Mouse (Mus musculus) heart, embryonic 12.5 days (tissue): Measurements from ENCODE around the gene Utp20. TPM values are rescaled to one million over a fixed set of nuclear protein-coding genes. Genes with fewer than 3 reads are reported as not detected.
A peak's percentile ranks its signal among the peaks of the same experiment; 100 is the strongest.
"Not testable (repeated sequence)": the region's sequence is repeated elsewhere in the genome, so short reads cannot be mapped to it uniquely, and the experiment has no call there.

ENCODE experiments used
- ATAC-seq: fragments of 200-750 bp; cut with Nextera tagmentation; 2 replicates; pipeline ENCODE4 v1.8.0; 2017; ENCODE audit warnings: moderate TSS enrichment, moderate library complexity; ENCODE audit not compliant: insufficient number of reproducible peaks, low FRiP score
- H3K27ac ChIP-seq: fragments of 300-500 bp; sonication (generic); 2 replicates; pipeline ENCODE4 v1.5.1; 2016; ENCODE audit warnings: mild to moderate bottlenecking, moderate library complexity; ENCODE audit not compliant: poor library complexity, severe bottlenecking
- H3K27me3 ChIP-seq: fragments of 300-500 bp; sonication (generic); replicated peaks from 2 replicates; pipeline ENCODE4 v1.6.1; 2016; ENCODE audit warnings: mild to moderate bottlenecking, moderate library complexity
- H3K36me3 ChIP-seq: fragments of 300-500 bp; sonication (generic); 2 replicates; pipeline ENCODE4 v1.6.1; 2016; ENCODE audit warnings: mild to moderate bottlenecking, moderate library complexity
- H3K4me1 ChIP-seq: fragments of 300-500 bp; sonication (generic); replicated peaks from 2 replicates; pipeline ENCODE4 v1.6.1; 2016; ENCODE audit warnings: mild to moderate bottlenecking
- H3K4me2 ChIP-seq: fragments of 300-500 bp; sonication (generic); 2 replicates; pipeline ENCODE4 v1.6.1; 2016; ENCODE audit warnings: mild to moderate bottlenecking, moderate library complexity
- H3K4me3 ChIP-seq: fragments of 300-500 bp; sonication (generic); 2 replicates; pipeline ENCODE4 v1.5.1; 2016; ENCODE audit warnings: mild to moderate bottlenecking
- H3K9ac ChIP-seq: fragments of 300-500 bp; sonication (generic); 2 replicates; pipeline ENCODE4 v1.6.1; 2016; ENCODE audit warnings: mild to moderate bottlenecking, moderate library complexity
- H3K9me3 ChIP-seq: fragments of 300-500 bp; sonication (generic); replicated peaks from 2 replicates; pipeline ENCODE4 v1.6.1; 2016; ENCODE audit warnings: mild to moderate bottlenecking, moderate library complexity
- WGBS: fragments of 180-500 bp; shearing (Covaris S2); methylation state at CpG from one replicate; pipeline ENCODE4 v1.1.7; 2016; 5-methylcytosine and 5-hydroxymethylcytosine counted together
- polyA plus RNA-seq: library from polyadenylated mRNA; unstranded; fragments of >200 nt; fragmentation: Nextera tagmentation; extraction: Ambion mirVana; gene quantifications from 2 replicates; pipeline ENCODE4 v1.2.1, GENCODE M21; 2016

Gene Utp20
- polyA plus RNA-seq, 1 experiment from 2014 or later: 17.3 TPM

GRCm38 (mm10) chr10:88827596-88827995, 992 bp upstream of the Utp20 start:
- no peaks in the 10 kb centered on the region for H3K9me3 ChIP-seq
- WGBS: 88% methylated on average over 4 of the region's 4 CpGs
- 0 out of 2 replicates have a peak, but pooled peaks cover 4% of the 10 kb centered on the region for H3K4me1 ChIP-seq
- no peak for ATAC-seq
- H3K4me2 ChIP-seq: peak overlapping the region; percentile 84
- H3K9ac ChIP-seq: no peak overlapping the region
- no peak overlapping the region for H3K27ac ChIP-seq
- no peaks in the 10 kb centered on the region for H3K27me3 ChIP-seq
- peaks cover 20% of the 10 kb centered on the region for H3K36me3 ChIP-seq
- 0 out of 2 replicates have a peak overlapping the region, but pooled peaks have one; percentile 72 for H3K4me3 ChIP-seq

DNA sequence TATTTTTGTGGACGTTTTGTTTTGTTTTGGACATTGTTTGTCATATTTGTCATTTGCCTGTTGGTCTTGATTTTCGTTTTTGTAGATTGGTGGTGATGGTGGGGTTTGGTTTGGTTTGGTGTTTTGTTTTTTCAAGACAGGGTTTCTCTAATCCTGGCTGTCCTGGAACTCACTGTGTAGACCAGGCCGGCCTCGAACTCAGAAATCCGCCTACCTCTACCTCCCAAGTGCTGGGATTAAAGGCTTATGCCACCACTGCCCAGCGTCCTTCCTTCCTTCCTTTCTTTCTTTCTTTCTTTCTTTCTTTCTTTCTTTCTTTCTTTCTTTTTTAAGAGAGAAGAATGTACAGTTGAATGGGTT, 323 bp upstream of the Utp20 start:
- H3K27me3 ChIP-seq, H3K4me1 ChIP-seq, ATAC-seq, H3K27ac ChIP-seq, H3K9me3 ChIP-seq: not testable (repeated sequence)
- 5% methylated on average over 6 of the region's 6 CpGs for WGBS
- Histone ChIP-seq H3K36me3 (peaks cover 23% of the 10 kb centered on the region), H3K9ac (peak overlapping the region; percentile 42; the same call in 1 of the 2 replicates), H3K4me2 (peak overlapping the region; percentile 84), H3K4me3 (peak overlapping the region; percentile 72)

- no peak overlapping the region for H3K4me2 ChIP-seq
Observed at GRCm38 (mm10) chr10:88817335-88817734, 9.3 kb downstream of the Utp20 start.

DNA sequence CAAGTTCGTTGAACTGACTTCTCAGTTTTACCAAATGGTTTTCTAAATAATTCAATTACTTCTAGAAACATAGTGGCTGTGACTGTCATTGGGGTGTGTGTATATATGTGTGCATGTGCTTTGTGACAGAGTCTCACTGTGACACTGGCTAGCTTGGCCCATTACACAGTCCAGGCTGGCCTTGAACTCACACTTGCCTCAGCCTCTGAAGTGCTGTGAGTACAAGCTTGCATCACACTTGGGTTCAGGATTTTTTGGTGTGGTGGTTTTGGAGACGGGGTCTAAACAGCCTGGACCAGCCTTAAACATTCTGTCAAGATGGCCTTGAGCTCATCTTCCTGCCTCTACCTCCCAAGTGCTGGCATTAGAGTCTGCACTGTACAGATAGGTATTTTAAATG, 11.3 kb downstream of the Utp20 start:
- H3K4me2 ChIP-seq: no peak overlapping the region
- no peaks in the 10 kb centered on the region for H3K27me3 ChIP-seq
- no peak for ATAC-seq
- H3K27ac ChIP-seq: no peak overlapping the region
- 86% methylated on average over 2 of the region's 2 CpGs for WGBS
- H3K9me3 ChIP-seq: no peaks in the 10 kb centered on the region
- H3K36me3 ChIP-seq: peaks cover 73% of the 10 kb centered on the region
- H3K4me3 ChIP-seq: no peak overlapping the region
- no peaks in the 10 kb centered on the region for H3K4me1 ChIP-seq
- H3K9ac ChIP-seq: no peak overlapping the region

More at GRCm38 (mm10) chr10:88817335-88817734, 9.3 kb downstream of the Utp20 start:
- Histone ChIP-seq H3K27me3 (no peaks in the 10 kb centered on the region), H3K36me3 (peaks cover 76% of the 10 kb centered on the region), H3K4me1 (no peaks in the 10 kb centered on the region), H3K27ac (no peak overlapping the region), H3K9ac (no peak overlapping the region), H3K4me3 (no peak overlapping the region), H3K9me3 (no peaks in the 10 kb centered on the region)
- no peak for ATAC-seq
- WGBS: 92% methylated on average over 5 of the region's 5 CpGs

- no peaks in the 10 kb centered on the region for H3K27me3 ChIP-seq
- H3K4me3 ChIP-seq: no peak overlapping the region
- H3K9ac ChIP-seq: no peak overlapping the region
- no peak overlapping the region for H3K27ac ChIP-seq
- no peak overlapping the region for H3K4me2 ChIP-seq
- no peaks in the 10 kb centered on the region for H3K9me3 ChIP-seq
- WGBS: 88% methylated on average over 5 of the region's 5 CpGs
- H3K4me1 ChIP-seq: no peaks in the 10 kb centered on the region
- H3K36me3 ChIP-seq: peaks cover 79% of the 10 kb centered on the region
- no peak for ATAC-seq
Observed at GRCm38 (mm10) chr10:88811704-88812103, 14.9 kb downstream of the Utp20 start.

- Histone ChIP-seq H3K4me2 (no peak overlapping the region), H3K36me3 (peaks cover 71% of the 10 kb centered on the region), H3K27me3 (no peaks in the 10 kb centered on the region), H3K9ac (no peak overlapping the region), H3K27ac (no peak overlapping the region), H3K4me1 (no peaks in the 10 kb centered on the region), H3K9me3 (no peaks in the 10 kb centered on the region), H3K4me3 (no peak overlapping the region)
- ATAC-seq: no peak
- WGBS: 87% methylated on average over 3 of the region's 3 CpGs
Observed at GRCm38 (mm10) chr10:88802236-88802635, 24.4 kb downstream of the Utp20 start.

DNA sequence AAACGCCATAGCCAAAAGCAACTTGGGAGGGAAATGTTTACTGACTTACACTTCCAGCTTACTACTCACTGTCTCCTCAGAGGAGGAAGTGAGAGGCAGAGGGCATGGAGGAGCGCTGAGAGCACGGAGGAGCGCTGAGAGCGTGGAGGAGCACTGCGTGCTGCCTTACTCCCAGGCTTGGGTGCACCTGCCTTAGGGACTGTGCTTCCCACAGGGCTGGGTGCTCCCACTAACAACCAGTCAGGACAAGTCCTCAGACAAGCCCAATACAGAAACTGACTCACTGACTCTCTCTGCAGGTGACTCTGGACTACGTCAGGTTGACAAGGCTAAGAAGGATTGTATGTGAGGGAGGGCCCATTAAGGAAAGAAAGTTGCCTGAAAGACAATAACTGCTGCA, 27.2 kb downstream of the Utp20 start:
- Histone ChIP-seq H3K36me3 (peaks cover 63% of the 10 kb centered on the region), H3K27me3 (no peaks in the 10 kb centered on the region), H3K4me1 (no peaks in the 10 kb centered on the region), H3K9me3 (no peaks in the 10 kb centered on the region), H3K9ac (no peak overlapping the region), H3K4me3 (no peak overlapping the region), H3K4me2 (no peak overlapping the region), H3K27ac (no peak overlapping the region)
- 87% methylated on average over 7 of the region's 7 CpGs for WGBS
- no peak for ATAC-seq

DNA sequence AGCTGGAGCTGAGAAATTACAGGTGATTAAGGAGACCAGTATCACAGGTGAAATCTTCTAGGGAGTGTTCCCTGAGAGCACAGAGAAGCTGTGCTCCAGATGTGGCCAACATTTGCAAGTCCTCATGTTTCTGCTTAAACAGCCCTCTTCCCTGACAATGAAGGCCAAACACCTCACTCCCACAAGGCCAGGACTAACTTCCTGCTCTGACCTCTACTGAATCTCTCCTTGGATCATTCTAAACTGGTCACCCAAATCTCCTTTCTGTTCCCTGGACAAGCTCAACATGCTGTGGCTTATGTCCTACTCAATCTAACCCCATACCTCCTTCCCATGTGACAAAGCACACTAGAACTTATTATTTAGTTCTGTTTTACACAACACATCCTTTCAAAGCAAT, 29.2 kb downstream of the Utp20 start:
- Histone ChIP-seq H3K9me3 (no peaks in the 10 kb centered on the region), H3K9ac (no peak overlapping the region), H3K27ac (no peak overlapping the region), H3K36me3 (peaks cover 63% of the 10 kb centered on the region), H3K4me1 (no peaks in the 10 kb centered on the region), H3K4me2 (no peak overlapping the region), H3K4me3 (no peak overlapping the region), H3K27me3 (no peaks in the 10 kb centered on the region)
- no peak for ATAC-seq

DNA sequence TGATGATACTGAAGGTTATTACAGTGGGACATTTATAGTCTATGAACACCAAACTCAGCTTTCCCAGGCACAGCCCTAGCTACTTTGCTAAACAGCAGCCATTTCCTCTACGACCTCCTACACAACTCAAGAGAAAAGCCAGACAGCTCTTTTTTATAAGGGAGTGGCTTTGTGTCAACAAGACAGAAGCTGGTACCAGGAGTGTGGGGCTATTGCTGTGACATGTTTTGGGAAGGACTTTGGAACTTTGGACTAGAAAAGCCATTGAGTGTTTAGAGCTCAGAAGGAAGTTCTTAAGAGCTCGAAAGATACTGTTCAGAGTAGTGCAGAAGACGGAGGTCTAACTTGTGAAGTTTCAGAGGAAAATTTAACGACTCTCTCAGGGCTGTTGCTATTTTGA, 29.7 kb downstream of the Utp20 start:
- no peak for ATAC-seq
- WGBS: 77% methylated on average over 4 of the region's 4 CpGs

GRCm38 (mm10) chr10:88795226-88795625, 31.4 kb downstream of the Utp20 start:
- no peaks in the 10 kb centered on the region for H3K4me1 ChIP-seq
- no peak for ATAC-seq
- 87% methylated on average over 7 of the region's 7 CpGs for WGBS
- H3K36me3 ChIP-seq: peaks cover 70% of the 10 kb centered on the region
- no peak overlapping the region for H3K4me3 ChIP-seq
- no peaks in the 10 kb centered on the region for H3K27me3 ChIP-seq
- no peaks in the 10 kb centered on the region for H3K9me3 ChIP-seq
- no peak overlapping the region for H3K4me2 ChIP-seq
- H3K27ac ChIP-seq: no peak overlapping the region
- H3K9ac ChIP-seq: no peak overlapping the region

More for the DNA sequence above, 29.7 kb downstream of the Utp20 start:
- Histone ChIP-seq H3K27me3 (no peaks in the 10 kb centered on the region), H3K4me2 (no peak overlapping the region), H3K4me1 (no peaks in the 10 kb centered on the region), H3K9me3 (no peaks in the 10 kb centered on the region), H3K4me3 (no peak overlapping the region), H3K36me3 (peaks cover 63% of the 10 kb centered on the region), H3K27ac (no peak overlapping the region), H3K9ac (no peak overlapping the region)

DNA sequence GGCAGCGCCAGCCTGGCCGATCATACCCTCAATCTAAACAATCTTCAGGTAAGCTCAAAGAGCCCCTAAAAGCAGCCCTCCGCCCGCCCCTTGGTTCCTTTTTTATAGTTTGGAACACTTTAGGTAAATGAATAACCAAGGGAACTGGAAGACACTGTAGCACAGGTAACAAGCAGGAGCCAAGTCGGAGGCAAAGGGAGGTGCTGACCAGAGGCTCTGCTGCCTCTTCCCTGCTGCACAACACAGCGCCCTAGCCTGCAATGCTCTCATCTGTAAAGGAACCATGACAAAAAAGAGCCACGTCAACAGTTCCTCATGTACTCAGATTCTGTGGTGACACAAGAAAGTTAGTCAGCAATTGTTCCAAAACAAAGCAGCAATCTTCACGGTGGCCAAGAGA, 32.0 kb downstream of the Utp20 start:
- H3K9ac ChIP-seq: no peak overlapping the region
- peaks cover 68% of the 10 kb centered on the region for H3K36me3 ChIP-seq
- WGBS: 90% methylated on average over 8 of the region's 8 CpGs
- no peak overlapping the region for H3K27ac ChIP-seq
- H3K9me3 ChIP-seq: no peaks in the 10 kb centered on the region
- H3K27me3 ChIP-seq: no peaks in the 10 kb centered on the region
- H3K4me2 ChIP-seq: no peak overlapping the region
- ATAC-seq: no peak
- no peak overlapping the region for H3K4me3 ChIP-seq
- H3K4me1 ChIP-seq: no peaks in the 10 kb centered on the region

- Histone ChIP-seq H3K4me1 (no peaks in the 10 kb centered on the region), H3K36me3 (peaks cover 61% of the 10 kb centered on the region), H3K9me3 (no peaks in the 10 kb centered on the region), H3K27ac (no peak overlapping the region), H3K4me3 (no peak overlapping the region), H3K4me2 (no peak overlapping the region), H3K9ac (no peak overlapping the region), H3K27me3 (no peaks in the 10 kb centered on the region)
- no peak for ATAC-seq
Observed at GRCm38 (mm10) chr10:88793671-88794070, 32.9 kb downstream of the Utp20 start.
